Mouse (Mus musculus) heart, embryonic 15.5 days (tissue): ENCODE results near the gene Erbb2. TPM values are rescaled to one million over a fixed set of nuclear protein-coding genes. Genes with fewer than 3 reads are reported as not detected.

ENCODE experiments used
- ATAC-seq: fragments of 200-750 bp; cut with Nextera tagmentation; replicated peaks from 2 replicates; pipeline ENCODE4 v1.8.0; 2017; ENCODE audit warnings: low read depth, moderate TSS enrichment; ENCODE audit not compliant: insufficient number of reproducible peaks, insufficient read depth, low FRiP score
- H3K27ac ChIP-seq: fragments of 300-500 bp; sonication (generic); 2 replicates; pipeline ENCODE4 v1.5.1; 2015; ENCODE audit warnings: mild to moderate bottlenecking, inconsistent platforms
- H3K27me3 ChIP-seq: fragments of 300-500 bp; sonication (generic); 2 replicates; pipeline ENCODE4 v1.6.1; 2015; ENCODE audit warnings: inconsistent platforms
- H3K36me3 ChIP-seq: fragments of 300-500 bp; sonication (generic); 2 replicates; pipeline ENCODE4 v1.6.1; 2015; ENCODE audit warnings: mild to moderate bottlenecking, inconsistent platforms
- H3K4me1 ChIP-seq: fragments of 300-500 bp; sonication (generic); replicated peaks from 2 replicates; pipeline ENCODE4 v1.6.1; 2015; ENCODE audit warnings: inconsistent platforms
- H3K4me2 ChIP-seq: fragments of 300-500 bp; sonication (generic); 2 replicates; pipeline ENCODE4 v1.6.1; 2015; ENCODE audit warnings: inconsistent platforms, mild to moderate bottlenecking, moderate library complexity
- H3K4me3 ChIP-seq: fragments of 300-500 bp; sonication (generic); 2 replicates; pipeline ENCODE4 v1.5.1; 2015; ENCODE audit warnings: mild to moderate bottlenecking, inconsistent platforms
- H3K9ac ChIP-seq: fragments of 300-500 bp; sonication (generic); 2 replicates; pipeline ENCODE4 v1.6.1; 2015; ENCODE audit warnings: mild to moderate bottlenecking, inconsistent platforms
- H3K9me3 ChIP-seq: fragments of 300-500 bp; sonication (generic); replicated peaks from 2 replicates; pipeline ENCODE4 v1.6.1; 2016; ENCODE audit warnings: inconsistent platforms
- WGBS: fragments of 180-500 bp; shearing (Covaris S2); methylation state at CpG from one replicate; pipeline ENCODE4 v1.1.7; 2015; ENCODE audit warnings: mixed read lengths; 5-methylcytosine and 5-hydroxymethylcytosine counted together
- polyA plus RNA-seq: library from polyadenylated mRNA; unstranded; fragments of >200 nt; fragmentation: Nextera tagmentation; extraction: Ambion mirVana; gene quantifications from 2 replicates; pipeline ENCODE4 v1.2.1, GENCODE M21; 2015

The Erbb2 gene
- polyA plus RNA-seq, 1 experiment from 2014 or later: 36.1 TPM

DNA sequence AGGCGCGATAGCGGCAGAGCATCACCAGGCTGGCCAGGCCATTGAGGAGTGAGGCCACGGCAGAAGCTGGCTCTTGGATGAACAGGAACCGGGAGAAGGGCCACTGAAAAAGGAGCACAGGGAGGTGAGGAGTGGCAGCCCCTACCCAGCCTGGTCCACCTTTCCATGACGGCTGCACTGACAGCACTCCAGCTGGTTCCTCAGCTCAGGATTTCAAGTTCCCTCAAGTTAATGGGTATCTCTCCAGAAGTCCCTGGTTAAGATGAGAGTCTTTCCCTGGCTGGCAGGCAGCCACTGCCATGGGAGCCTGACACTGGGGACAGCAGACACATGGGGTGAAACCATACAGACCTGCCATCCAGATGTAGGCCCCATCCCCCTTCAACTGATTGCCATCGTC lies 14.3 kb upstream of the Erbb2 start:
- Histone ChIP-seq H3K9me3 (no peaks in the 10 kb centered on the region), H3K4me3 (no peak overlapping the region), H3K4me1 (peaks cover 37% of the 10 kb centered on the region), H3K36me3 (no peaks in the 10 kb centered on the region; the same call in 1 of the 2 replicates), H3K27ac (no peak overlapping the region), H3K27me3 (no peaks in the 10 kb centered on the region), H3K9ac (no peak overlapping the region), H3K4me2 (no peak overlapping the region)
- ATAC-seq: no peak
- 89% methylated on average over 7 of the region's 7 CpGs for WGBS

DNA sequence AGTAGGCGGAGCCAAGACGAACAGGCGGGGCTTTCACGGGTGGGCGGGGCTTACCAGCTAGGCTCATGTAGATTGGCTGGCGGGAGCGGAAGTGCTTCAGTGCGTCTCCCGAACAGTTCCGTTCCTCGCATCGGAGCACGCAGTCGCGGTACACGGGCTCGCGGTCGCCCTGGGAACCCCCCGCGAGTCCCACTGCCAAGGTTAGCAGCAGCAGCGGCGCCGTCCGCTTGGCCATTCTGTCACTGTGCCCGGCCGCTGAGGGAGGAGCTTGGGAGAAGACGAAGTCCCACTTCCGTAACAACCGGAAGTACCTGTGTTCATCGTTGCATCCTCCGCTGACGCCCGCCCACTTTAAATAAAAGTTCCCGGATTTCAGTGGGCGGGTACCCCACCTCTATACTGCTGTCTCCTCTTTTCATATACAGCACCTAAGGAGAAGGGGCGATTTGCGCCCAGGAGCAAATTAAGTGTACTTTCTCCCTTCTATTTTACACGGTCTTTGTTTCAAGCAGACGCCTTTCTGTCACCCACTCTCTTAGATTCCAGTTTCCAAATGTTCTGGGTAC lies 12.0 kb upstream of the Erbb2 start, which contains the start of gene Pgap3:
Pgap3 (minus strand) TSS at position 330 of the 566 bp plus-strand sequence.
- peaks cover 14% of the 10 kb centered on the region for H3K4me1 ChIP-seq
- ATAC-seq: peak; percentile 86
- peak within 1 kb of the TSS; percentile 85 for H3K4me2 ChIP-seq
- peak within 1 kb of the TSS; percentile 70 for H3K9ac ChIP-seq
- H3K27me3 ChIP-seq: no peaks in the 10 kb centered on the region
- H3K36me3 ChIP-seq: no peaks in the 10 kb centered on the region; the same call in 1 of the 2 replicates
- H3K4me3 ChIP-seq: peak within 1 kb of the TSS; percentile 84
- no peaks in the 10 kb centered on the region for H3K9me3 ChIP-seq
- peak within 1 kb of the TSS; percentile 98 for H3K27ac ChIP-seq
- under 1% methylated on average over 40 of the region's 40 CpGs for WGBS

DNA sequence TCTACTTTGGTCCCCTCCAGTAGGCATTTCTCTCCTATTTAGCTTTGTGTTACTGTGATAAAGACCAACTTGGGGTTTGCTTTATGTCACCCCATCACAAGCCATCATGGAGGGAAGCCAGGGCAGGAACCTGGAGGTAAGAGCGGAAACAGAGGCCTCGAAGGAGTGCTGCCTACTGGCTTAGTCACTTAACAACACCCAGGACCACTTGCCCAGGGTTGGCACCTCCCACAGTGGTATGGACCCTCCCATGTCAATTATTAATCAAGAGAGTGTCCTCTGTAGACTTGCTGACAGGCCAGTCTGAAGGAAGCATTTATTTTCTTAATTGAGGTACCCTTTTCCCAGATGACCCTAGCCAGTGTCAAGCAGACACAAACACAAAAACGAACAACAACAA lies 11.5 kb upstream of the Erbb2 start:
- Histone ChIP-seq H3K4me1 (peaks cover 12% of the 10 kb centered on the region), H3K36me3 (no peaks in the 10 kb centered on the region; the same call in 1 of the 2 replicates), H3K4me2 (peak overlapping the region; percentile 85), H3K27ac (peak overlapping the region; percentile 98), H3K27me3 (no peaks in the 10 kb centered on the region), H3K9me3 (no peaks in the 10 kb centered on the region), H3K4me3 (peak overlapping the region; percentile 84), H3K9ac (peak overlapping the region; percentile 70)
- 61% methylated on average over 3 of the region's 3 CpGs for WGBS
- ATAC-seq: no peak

DNA sequence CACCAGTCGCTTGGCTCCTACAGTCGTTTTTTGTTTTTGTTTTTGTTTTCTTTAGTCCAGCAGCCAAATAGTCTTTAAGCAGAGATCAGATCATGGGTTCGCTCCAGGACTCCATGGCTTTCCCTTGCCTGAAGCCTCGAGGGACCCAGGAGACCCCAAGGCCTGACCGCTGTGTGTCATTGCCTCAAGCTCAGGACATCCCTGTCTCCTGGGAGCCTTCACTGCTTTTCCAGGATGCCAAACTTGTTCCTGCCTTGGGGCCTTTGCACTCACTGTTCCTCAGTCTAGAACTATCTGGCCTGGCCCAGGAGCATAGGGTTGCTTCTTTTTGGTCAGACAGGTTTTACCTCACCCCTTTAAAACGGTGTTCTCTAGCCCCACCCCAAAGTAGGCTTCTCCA lies 5.6 kb upstream of the Erbb2 start:
- Histone ChIP-seq H3K9me3 (no peaks in the 10 kb centered on the region), H3K9ac (no peak overlapping the region), H3K4me3 (no peak overlapping the region), H3K27me3 (no peaks in the 10 kb centered on the region), H3K4me2 (no peak overlapping the region), H3K36me3 (no peaks in the 10 kb centered on the region), H3K27ac (no peak overlapping the region), H3K4me1 (peaks cover 19% of the 10 kb centered on the region)
- ATAC-seq: no peak
- 68% methylated on average over 6 of the region's 6 CpGs for WGBS

DNA sequence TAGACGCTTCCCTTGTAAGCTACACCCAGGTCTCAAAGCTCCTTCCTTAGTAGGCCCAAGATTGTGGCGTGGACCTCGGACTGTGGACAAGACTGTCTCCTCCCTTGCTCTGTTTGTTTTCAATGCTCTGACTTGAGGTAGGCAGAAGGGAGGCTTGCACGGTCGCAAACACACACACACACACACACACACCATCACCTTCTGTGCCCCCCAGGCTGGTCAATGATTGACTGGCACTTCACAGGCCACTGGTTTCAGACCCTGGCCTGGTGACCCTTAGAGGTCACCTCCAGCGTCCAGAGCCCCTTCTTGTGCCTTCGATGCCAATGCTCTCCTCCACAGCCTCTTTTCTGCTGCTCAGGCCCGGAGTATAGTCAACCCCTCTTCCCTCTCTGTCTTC lies 3.4 kb upstream of the Erbb2 start:
- Histone ChIP-seq H3K4me3 (no peak overlapping the region), H3K4me1 (peaks cover 28% of the 10 kb centered on the region), H3K9me3 (no peaks in the 10 kb centered on the region), H3K36me3 (no peaks in the 10 kb centered on the region), H3K4me2 (peak overlapping the region; percentile 47), H3K27me3 (no peaks in the 10 kb centered on the region), H3K9ac (peak overlapping the region; percentile 21; the same call in 1 of the 2 replicates), H3K27ac (peak overlapping the region; percentile 63)
- 60% methylated on average over 8 of the region's 8 CpGs for WGBS
- no peak for ATAC-seq

DNA sequence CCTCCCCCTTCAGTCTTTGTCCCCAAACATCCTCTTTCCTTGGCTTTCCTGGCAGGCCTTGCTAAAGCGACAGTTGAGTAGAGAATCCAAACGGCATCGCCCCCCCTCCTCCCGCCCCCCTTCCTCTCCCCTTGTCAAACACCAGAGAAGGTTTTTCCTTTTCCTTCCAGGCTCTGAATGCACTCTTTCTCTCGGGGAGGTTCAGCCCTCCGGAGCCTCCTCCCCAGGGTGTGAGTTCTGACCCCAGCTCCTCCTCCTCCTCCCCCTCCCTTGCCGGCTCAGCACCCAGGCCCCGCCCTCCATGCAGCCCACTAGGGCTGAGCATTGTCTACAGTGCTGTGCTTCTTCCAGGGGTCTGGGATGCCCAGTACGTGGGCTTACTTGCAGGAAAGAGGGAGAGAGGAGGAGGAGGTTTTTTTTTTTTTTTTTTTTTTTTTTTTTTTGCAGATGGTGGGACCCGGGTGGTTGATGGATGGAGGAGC lies 2.9 kb upstream of the Erbb2 start:
- no peaks in the 10 kb centered on the region for H3K27me3 ChIP-seq
- peak overlapping the region; percentile 63 for H3K27ac ChIP-seq
- H3K36me3 ChIP-seq: no peaks in the 10 kb centered on the region
- peak; percentile 34; the same call in 1 of the 2 replicates for ATAC-seq
- H3K4me1 ChIP-seq: peaks cover 33% of the 10 kb centered on the region
- H3K4me2 ChIP-seq: peak overlapping the region; percentile 47
- H3K4me3 ChIP-seq: no peak overlapping the region
- H3K9me3 ChIP-seq: no peaks in the 10 kb centered on the region
- peak overlapping the region; percentile 21 for H3K9ac ChIP-seq
- WGBS: 7% methylated on average over 10 of the region's 10 CpGs

DNA sequence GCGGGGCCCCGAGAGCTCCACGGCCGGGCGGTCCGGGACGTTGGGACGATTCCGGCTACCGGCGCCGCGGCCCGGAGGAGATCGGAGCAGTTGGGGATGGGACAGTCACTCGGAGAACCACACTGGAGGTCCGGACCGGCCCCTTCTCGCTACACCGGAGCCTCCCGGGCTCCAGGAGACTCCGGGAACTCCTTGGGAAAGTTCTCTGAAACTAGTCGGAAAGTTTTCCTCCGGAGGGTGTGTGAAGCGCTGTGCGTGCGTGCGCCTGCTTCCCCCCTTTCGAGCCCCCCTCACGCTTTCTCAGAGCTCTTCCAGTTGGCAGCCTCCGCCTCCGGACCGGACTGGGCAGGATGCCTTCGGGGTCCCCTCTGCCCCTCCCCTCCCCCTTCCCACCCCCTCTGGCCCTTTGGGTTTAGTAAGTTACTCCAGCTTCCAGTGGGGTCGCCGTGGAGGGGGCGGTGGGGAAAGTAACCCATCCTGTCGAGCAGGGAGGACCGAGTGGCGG lies 579 bp downstream of the Erbb2 start:
- Histone ChIP-seq H3K9ac (peak overlapping the region; percentile 99), H3K36me3 (no peaks in the 10 kb centered on the region), H3K27me3 (no peaks in the 10 kb centered on the region), H3K4me3 (peak overlapping the region; percentile 98), H3K27ac (peak overlapping the region; percentile 98), H3K4me2 (peak overlapping the region; percentile 75), H3K4me1 (peaks cover 62% of the 10 kb centered on the region), H3K9me3 (no peaks in the 10 kb centered on the region)
- peak; percentile 50 for ATAC-seq
- under 1% methylated on average over 40 of the region's 40 CpGs for WGBS

DNA sequence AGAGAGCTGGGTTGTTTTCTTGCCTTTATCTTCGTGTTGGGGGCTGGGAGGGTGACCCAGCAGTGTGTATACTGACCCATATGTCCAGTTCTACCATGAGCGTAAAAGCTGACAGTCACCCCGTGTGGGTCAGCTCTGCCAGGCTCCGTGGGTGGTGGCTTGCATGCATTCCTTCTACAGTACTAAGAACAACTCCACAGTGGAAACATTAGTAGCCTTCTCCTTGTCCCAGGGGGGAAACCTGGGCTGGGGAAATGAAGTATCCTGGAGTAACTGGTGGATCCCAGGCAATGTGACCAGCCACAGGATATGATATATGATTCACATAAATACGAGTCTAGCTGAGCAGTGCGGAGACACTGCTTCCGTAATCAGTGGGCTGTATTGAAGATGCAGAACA lies 1.5 kb downstream of the Erbb2 start:
- no peak for ATAC-seq
- no peaks in the 10 kb centered on the region for H3K9me3 ChIP-seq
- H3K4me3 ChIP-seq: peak overlapping the region; percentile 98
- peak overlapping the region; percentile 75 for H3K4me2 ChIP-seq
- no peaks in the 10 kb centered on the region for H3K27me3 ChIP-seq
- H3K9ac ChIP-seq: peak overlapping the region; percentile 99
- no peaks in the 10 kb centered on the region for H3K36me3 ChIP-seq
- H3K27ac ChIP-seq: peak overlapping the region; percentile 98
- WGBS: 13% methylated on average over 7 of the region's 7 CpGs
- H3K4me1 ChIP-seq: peaks cover 70% of the 10 kb centered on the region

DNA sequence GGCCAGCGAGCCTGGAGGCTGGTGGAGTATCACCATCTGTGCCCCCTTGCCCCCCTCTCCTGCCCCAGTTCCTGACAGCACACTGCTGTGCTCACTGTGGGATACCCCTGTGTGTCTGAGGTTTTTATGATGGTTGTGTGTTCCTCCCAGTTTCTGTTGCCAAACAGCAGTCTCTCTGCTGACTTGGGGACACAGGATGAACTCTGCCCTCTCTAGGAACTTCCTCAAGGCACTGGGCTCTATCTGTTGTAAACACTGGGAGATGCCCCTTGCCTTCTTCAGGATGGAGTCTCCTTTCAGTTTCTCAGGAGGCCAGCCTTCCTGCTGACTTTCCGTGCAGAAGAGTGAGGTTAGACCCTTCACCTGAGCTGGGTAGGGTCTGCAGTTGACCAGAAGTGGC lies 1.9 kb downstream of the Erbb2 start:
- H3K27ac ChIP-seq: peak overlapping the region; percentile 98; the same call in 1 of the 2 replicates
- ATAC-seq: no peak
- H3K9ac ChIP-seq: peak overlapping the region; percentile 99; the same call in 1 of the 2 replicates
- no peaks in the 10 kb centered on the region for H3K9me3 ChIP-seq
- H3K36me3 ChIP-seq: no peaks in the 10 kb centered on the region
- peak overlapping the region; percentile 98 for H3K4me3 ChIP-seq
- peaks cover 70% of the 10 kb centered on the region for H3K4me1 ChIP-seq
- peak overlapping the region; percentile 75 for H3K4me2 ChIP-seq
- 20% methylated on average over 2 of the region's 2 CpGs for WGBS
- H3K27me3 ChIP-seq: no peaks in the 10 kb centered on the region

DNA sequence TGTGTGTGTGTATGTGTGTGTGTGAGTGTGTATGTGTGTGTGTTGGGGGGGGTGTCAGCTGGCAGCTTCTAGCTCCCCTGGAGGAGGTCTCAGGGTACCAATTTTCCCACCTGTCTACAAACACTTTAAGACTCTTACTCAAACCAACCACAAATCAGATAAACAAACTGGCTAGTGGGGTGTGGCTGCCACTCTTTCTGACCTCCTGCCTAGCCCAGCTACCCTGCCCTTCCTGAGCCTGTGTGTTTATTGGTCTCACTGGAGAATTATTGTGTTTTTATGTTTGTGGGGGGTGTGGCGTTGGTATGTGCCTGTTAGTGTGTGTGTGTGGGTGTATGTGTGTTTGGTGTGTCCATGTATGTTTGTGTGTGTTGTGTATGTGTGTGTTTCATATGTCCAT lies 4.8 kb downstream of the Erbb2 start:
- Histone ChIP-seq H3K27me3 (no peaks in the 10 kb centered on the region), H3K4me1 (peaks cover 63% of the 10 kb centered on the region), H3K27ac (no peak overlapping the region), H3K9ac (no peak overlapping the region), H3K4me2 (no peak overlapping the region), H3K36me3 (peaks cover 20% of the 10 kb centered on the region), H3K9me3 (no peaks in the 10 kb centered on the region), H3K4me3 (no peak overlapping the region)
- no peak for ATAC-seq
- 75% methylated on average over 1 of the region's 1 CpGs for WGBS

DNA sequence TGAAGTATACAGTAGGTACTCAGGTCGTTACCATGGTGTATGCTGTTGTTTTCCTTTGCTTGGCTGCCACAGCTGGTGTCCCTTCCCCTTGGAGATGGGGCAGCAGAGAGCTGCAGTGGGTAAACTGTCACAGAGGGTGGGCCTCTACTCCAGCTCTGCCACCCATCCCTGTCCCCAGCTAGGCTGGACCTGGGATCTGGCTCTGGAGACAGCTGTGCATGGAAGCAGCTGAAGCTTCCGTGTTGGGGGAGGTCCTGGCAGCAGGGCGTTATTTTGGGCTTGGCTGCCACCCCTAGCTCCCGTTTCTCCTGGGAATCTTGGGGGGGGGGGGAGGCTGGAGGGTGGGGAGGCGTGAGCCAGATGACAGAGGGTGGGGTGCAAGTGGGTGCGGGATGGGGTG lies 6.0 kb downstream of the Erbb2 start:
- H3K9ac ChIP-seq: no peak overlapping the region
- no peak overlapping the region for H3K4me2 ChIP-seq
- H3K4me3 ChIP-seq: no peak overlapping the region
- no peak for ATAC-seq
- H3K36me3 ChIP-seq: peaks cover 32% of the 10 kb centered on the region
- H3K4me1 ChIP-seq: peaks cover 62% of the 10 kb centered on the region
- H3K27me3 ChIP-seq: no peaks in the 10 kb centered on the region
- H3K27ac ChIP-seq: peak overlapping the region; percentile 51; the same call in 1 of the 2 replicates
- H3K9me3 ChIP-seq: no peaks in the 10 kb centered on the region
- 49% methylated on average over 6 of the region's 6 CpGs for WGBS
